ENCODE assay signal across 7 mouse cellular contexts in genomic region chr19:10940097-10940800, GRCm38 (mm10). TPM values are rescaled to one million over a fixed set of nuclear protein-coding genes. Genes with fewer than 3 reads are reported as not detected.
DNase-seq lines count a peak whose midpoint lies in the region; ATAC-seq lines count a peak whose summit lies in the region.

No protein-coding gene starts in this region.

- peak overlapping the region; percentile 77 for H3K4me2 ChIP-seq in intestine, embryonic 15.5 days (replicated peaks)
- peak overlapping the region; percentile 76 for H3K4me2 ChIP-seq in midbrain, embryonic 11.5 days

- peaks cover 17% of the 10 kb centered on the region for H3K4me1 ChIP-seq in intestine, embryonic 15.5 days (replicated peaks)
- H3K4me1 ChIP-seq in midbrain, embryonic 11.5 days (ENCODE audit: control insufficient read depth, insufficient read depth, low read length), result peaks cover 12% of the 10 kb centered on the region

- peak overlapping the region; percentile 30 for H3K9ac ChIP-seq in intestine, embryonic 15.5 days
- H3K9ac ChIP-seq in midbrain, embryonic 11.5 days (ENCODE audit: low read length), result peak overlapping the region; percentile 64

- WGBS in intestine, embryonic 15.5 days, result 21% methylated on average over 37 of the region's 37 CpGs
- 17% methylated on average over 37 of the region's 37 CpGs for WGBS in midbrain, embryonic 11.5 days

- peak overlapping the region; percentile 32 for H3K4me3 ChIP-seq in intestine, embryonic 15.5 days (replicated peaks)
- peak overlapping the region; percentile 38 for H3K4me3 ChIP-seq in midbrain, embryonic 11.5 days (ENCODE audit: low read depth, low read length)

- no peak overlapping the region for H3K27ac ChIP-seq in intestine, embryonic 15.5 days
- H3K27ac ChIP-seq in midbrain, embryonic 11.5 days (ENCODE audit: low read depth, low read length), result no peak overlapping the region; the same call in 1 of the 2 replicates

- H3K9me3 ChIP-seq in intestine, embryonic 15.5 days, result no peaks in the 10 kb centered on the region
- no peaks in the 10 kb centered on the region for H3K9me3 ChIP-seq in midbrain, embryonic 11.5 days (ENCODE audit: control insufficient read depth, low read length)

- H3K27me3 ChIP-seq in intestine, embryonic 15.5 days (replicated peaks), result no peaks in the 10 kb centered on the region
- no peaks in the 10 kb centered on the region for H3K27me3 ChIP-seq in midbrain, embryonic 11.5 days (ENCODE audit: control insufficient read depth, insufficient read depth, low read length)

- intact Hi-C loops in left cerebral cortex, postnatal 4 days (cut with DNase I), result no loop called here

- peak; percentile 61 to 70 for DNase-seq in adrenal gland, adult 18-20 months (ENCODE audit: low spot score in 2 of 2)
- peak; percentile 89 to 93 for DNase-seq in cerebellum, postnatal 25 days
- DNase-seq in frontal cortex, postnatal 25 days (ENCODE audit: low spot score in 2 of 2), result peak; percentile 49 to 59
- peak; percentile 86 for DNase-seq in left cerebral cortex, postnatal 4 days
- DNase-seq in midbrain, embryonic 11.5 days (ENCODE audit: low spot score, missing footprints), result peak; percentile 99
- DNase-seq in spleen, adult 12 weeks (ENCODE audit: low spot score), result peak; percentile 23

- peak; percentile 88 for ATAC-seq in intestine, embryonic 15.5 days
- peak; percentile 95 for ATAC-seq in midbrain, embryonic 11.5 days (ENCODE audit: low FRiP score)

- peaks cover 33% of the 10 kb centered on the region for H3K36me3 ChIP-seq in intestine, embryonic 15.5 days
- H3K36me3 ChIP-seq in midbrain, embryonic 11.5 days (ENCODE audit: control insufficient read depth, insufficient read depth, low read length), result peaks cover 13% of the 10 kb centered on the region; the same call in 1 of the 2 replicates

RNA-seq across cellular contexts. Expression of gene Ptgdr2, which starts 3.3 kb away (rescaled TPM):
- not detected for total RNA-seq in adrenal gland, adult 18-20 months (2021)
- 0.05 and 0.06 TPM in 2 replicates for polyA plus RNA-seq in intestine, embryonic 15.5 days (2015; fragmentation: Nextera tagmentation; extraction: Ambion mirVana)
- total RNA-seq in left cerebral cortex, postnatal 4 days (2021), result under 1 TPM; 0.28 to 0.38 TPM
- polyA plus RNA-seq in midbrain, embryonic 11.5 days (2014; fragmentation: Nextera tagmentation; extraction: Ambion mirVana), result 0.05 and 0.12 TPM in 2 replicates

RNA-seq across cellular contexts. Expression of gene Ccdc86, which starts 8.8 kb away (rescaled TPM):
- 10 to 100 TPM; 16.2 to 20.0 TPM for total RNA-seq in adrenal gland, adult 18-20 months (2021)
- 29.0 and 29.5 TPM in 2 replicates for polyA plus RNA-seq in intestine, embryonic 15.5 days (2015; fragmentation: Nextera tagmentation; extraction: Ambion mirVana)
- 10 to 100 TPM; 10.0 to 11.4 TPM for total RNA-seq in left cerebral cortex, postnatal 4 days (2021)
- 20.0 and 22.5 TPM in 2 replicates for polyA plus RNA-seq in midbrain, embryonic 11.5 days (2014; fragmentation: Nextera tagmentation; extraction: Ambion mirVana)

RNA-seq across cellular contexts. Expression of gene Zp1, which starts 19.8 kb away (rescaled TPM):
- not detected for total RNA-seq in adrenal gland, adult 18-20 months (2021)
- not detected in 2 replicates for polyA plus RNA-seq in intestine, embryonic 15.5 days (2015; fragmentation: Nextera tagmentation; extraction: Ambion mirVana)
- total RNA-seq in left cerebral cortex, postnatal 4 days (2021), result under 1 TPM in 1 of 2 experiments, not detected in 1; 0.32 TPM
- 0.22 TPM in 1 of 2 replicates, not detected in the other for polyA plus RNA-seq in midbrain, embryonic 11.5 days (2014; fragmentation: Nextera tagmentation; extraction: Ambion mirVana)

RNA-seq across cellular contexts. Expression of gene Ms4a10, which starts 34.2 kb away (rescaled TPM):
- 10 to 100 TPM in 1 of 2 experiments, under 1 TPM in 1; 0.51 to 25.4 TPM for total RNA-seq in adrenal gland, adult 18-20 months (2021)
- polyA plus RNA-seq in intestine, embryonic 15.5 days (2015; fragmentation: Nextera tagmentation; extraction: Ambion mirVana), result 37.4 and 51.1 TPM in 2 replicates
- total RNA-seq in left cerebral cortex, postnatal 4 days (2021), result not detected
- polyA plus RNA-seq in midbrain, embryonic 11.5 days (2014; fragmentation: Nextera tagmentation; extraction: Ambion mirVana), result not detected in 2 replicates

RNA-seq across cellular contexts. Expression of gene Prpf19, which starts 45.2 kb away (rescaled TPM):
- total RNA-seq in adrenal gland, adult 18-20 months (2021), result 100 to 1,000 TPM; 120 to 168 TPM
- 35.8 and 39.2 TPM in 2 replicates for polyA plus RNA-seq in intestine, embryonic 15.5 days (2015; fragmentation: Nextera tagmentation; extraction: Ambion mirVana)
- 100 to 1,000 TPM; 195 to 222 TPM for total RNA-seq in left cerebral cortex, postnatal 4 days (2021)
- 52.7 and 58.4 TPM in 2 replicates for polyA plus RNA-seq in midbrain, embryonic 11.5 days (2014; fragmentation: Nextera tagmentation; extraction: Ambion mirVana)

Comparison
In these comparisons a context has a peak if more than half of its experiments do, and no peak if none do; other contexts are left out.
1. DNase-seq: peak in every context shown above with its lines; median percentile 99 in midbrain, embryonic 11.5 days; 91 in cerebellum, postnatal 25 days; 86 in left cerebral cortex, postnatal 4 days; 66 in adrenal gland, adult 18-20 months; 54 in frontal cortex, postnatal 25 days; 23 in spleen, adult 12 weeks.